Mouse (Mus musculus): ENCODE measurements around the gene Daam1.

Daam1 gene

GRCm38 (mm10) chr12:71973577-71973976 lies 142.7 kb downstream of the Daam1 start:
- no peak for DNase-seq

DNA sequence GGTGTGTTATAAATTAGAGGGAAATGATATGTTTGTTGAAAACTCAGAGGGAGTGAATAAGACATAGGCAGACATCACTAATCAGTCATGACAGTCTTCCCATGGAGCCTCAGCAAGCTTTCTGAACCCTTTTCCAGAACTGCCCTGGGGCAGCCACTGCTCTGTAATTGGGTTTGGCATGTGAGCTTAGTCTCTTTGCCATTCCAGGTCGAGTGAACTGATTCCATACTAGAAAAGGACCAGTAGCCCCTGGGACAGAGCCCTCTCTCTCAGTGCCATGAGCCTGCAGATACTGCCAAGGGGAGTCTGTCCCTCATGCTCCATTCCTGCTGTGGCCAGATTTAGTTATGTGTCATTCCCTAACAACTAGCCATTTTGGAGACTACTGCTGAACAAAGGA lies 144.7 kb downstream of the Daam1 start:
- no peak for DNase-seq

DNA sequence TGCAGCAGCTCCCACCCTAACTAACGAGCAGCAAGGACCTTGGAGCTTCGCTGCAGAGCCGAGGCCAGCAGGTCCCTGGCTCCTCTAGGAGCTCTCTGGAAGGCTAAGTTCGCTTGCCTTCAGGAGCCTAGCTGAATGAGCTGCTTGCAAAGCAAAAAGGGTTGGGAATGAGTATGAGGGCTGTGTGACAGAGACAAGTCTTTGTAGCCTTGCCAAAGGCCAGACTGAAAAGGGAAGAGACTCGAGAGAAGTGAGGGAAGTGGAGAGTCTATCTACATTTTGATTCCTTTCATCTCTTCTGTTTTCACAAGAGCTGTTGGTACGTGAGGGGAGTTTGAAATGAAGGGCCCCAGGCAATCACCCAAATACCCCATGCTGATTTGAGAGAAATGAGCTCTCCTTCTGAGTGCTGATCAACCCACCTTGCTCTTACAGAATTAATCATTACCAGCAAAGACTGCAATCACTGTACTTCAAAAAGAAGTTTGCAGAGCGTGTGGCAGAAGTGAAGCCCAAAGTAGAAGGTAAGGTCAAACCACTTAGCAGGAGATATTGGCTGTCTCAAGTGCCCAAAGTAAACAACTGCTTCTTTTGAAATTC lies 145.6 kb downstream of the Daam1 start:
- DNase-seq, result no peak

- no peak for DNase-seq
Observed at GRCm38 (mm10) chr12:71977364-71977763, 146.5 kb downstream of the Daam1 start.

- no peak for DNase-seq
Observed at GRCm38 (mm10) chr12:71978513-71979352, 147.9 kb downstream of the Daam1 start.

GRCm38 (mm10) chr12:71980166-71980565 lies 149.3 kb downstream of the Daam1 start:
- DNase-seq, result no peak

DNA sequence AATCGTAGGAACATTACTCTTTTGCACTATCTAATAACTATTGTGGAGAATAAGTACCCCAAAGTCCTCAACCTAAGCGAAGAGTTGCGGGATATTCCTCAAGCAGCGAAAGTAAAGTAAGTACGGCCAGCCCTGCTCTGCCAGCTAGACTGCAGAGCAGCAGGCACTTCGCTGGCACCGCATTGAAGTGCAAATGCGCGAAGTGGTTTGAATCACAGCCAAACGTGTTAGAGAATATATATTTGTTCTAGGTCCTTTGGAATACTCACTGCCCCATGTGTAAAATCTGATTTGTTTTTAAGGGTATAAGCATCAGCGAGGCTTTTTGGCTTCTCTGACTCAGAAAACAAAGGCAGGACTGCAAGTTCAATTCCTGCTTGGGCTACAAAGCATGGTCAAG lies 149.9 kb downstream of the Daam1 start:
- DNase-seq, result no peak

GRCm38 (mm10) chr12:71981250-71981649 lies 150.4 kb downstream of the Daam1 start:
- no peak for DNase-seq

DNA sequence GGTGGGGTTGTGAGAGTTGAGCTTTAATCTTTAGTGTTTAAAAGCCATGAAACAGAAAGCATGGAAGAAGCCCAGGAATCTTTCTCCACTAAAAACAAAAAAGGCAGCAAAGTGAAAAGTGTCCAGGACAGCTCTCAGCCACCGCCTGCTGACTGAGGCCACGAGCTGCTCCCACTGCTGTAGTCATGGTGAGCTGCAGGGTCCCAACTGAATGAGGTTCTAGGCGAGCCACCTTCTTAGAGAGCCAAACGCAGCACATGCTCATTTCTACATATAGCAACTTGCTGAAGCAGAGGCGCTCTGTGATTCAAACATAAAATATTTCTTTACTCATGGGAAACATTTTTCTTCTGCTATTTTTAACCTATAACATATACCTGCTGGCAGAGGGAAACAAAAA lies 150.9 kb downstream of the Daam1 start:
- no peak for DNase-seq

- no peak for DNase-seq
Observed at GRCm38 (mm10) chr12:71983102-71983715, 152.3 kb downstream of the Daam1 start.

DNA sequence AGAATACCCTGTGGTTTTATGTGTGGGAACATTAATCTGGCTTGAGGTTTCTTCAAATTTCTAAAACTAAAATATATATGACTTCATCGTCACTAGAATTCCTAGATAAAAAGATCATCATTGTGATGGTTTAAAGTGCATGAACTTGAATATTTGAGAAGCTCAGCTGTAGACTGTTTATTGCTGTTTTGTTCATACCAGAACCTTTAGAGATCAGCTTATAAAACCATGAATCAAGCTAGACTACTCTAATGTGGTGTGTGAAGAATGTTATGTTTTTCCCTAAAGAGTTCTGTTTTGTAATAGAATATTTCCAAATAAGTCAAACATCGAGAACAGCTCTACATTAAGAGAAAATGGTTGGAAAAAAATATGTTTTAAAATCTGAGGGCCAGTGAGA lies 156.3 kb downstream of the Daam1 start:
- DNase-seq, result no peak

DNA sequence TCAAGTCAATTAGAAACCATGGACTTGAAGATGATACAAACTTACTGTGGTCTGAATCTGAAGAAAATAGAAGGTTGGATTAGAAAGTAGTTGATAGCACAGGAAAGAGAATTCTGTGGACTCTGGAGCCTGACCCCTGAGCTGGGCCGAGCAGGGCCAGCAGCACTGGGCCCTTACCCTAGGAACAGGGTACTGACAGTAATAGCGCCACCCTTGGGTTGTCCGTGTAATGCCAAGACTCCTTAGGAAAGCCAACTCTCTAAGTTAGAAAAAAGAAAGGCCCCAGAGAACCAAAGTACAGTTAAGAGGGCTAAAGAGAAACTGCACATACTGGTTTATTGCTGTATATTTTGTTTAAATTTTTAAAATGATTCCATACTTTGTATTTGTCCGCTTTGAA lies 157.0 kb downstream of the Daam1 start:
- DNase-seq, result no peak

- DNase-seq, result no peak
Observed at GRCm38 (mm10) chr12:71989596-71989995, 158.7 kb downstream of the Daam1 start.

- DNase-seq, result no peak
Observed at GRCm38 (mm10) chr12:71992599-71993210, 161.8 kb downstream of the Daam1 start.

DNA sequence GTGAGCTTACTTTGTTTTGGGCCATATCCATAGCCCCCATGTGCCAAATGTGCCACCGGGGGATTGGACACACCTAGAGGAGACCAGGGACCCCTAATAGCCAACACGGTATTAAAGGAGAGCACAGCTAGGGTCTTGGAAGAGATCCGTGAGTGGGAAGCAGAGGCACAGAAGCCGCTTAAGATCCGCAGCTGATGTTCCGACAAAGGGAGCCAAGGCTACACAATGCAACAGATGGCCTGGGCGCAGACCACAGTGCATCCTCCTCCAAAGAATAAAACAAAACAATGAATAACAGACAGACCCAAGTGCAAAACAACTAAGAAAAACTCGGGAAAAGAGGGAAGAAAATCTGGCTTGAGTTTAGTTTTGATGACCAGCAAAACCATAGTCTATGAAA lies 165.0 kb downstream of the Daam1 start:
- no peak for DNase-seq

- no peak for DNase-seq
Observed at GRCm38 (mm10) chr12:71996920-71997319, 166.0 kb downstream of the Daam1 start.

- no peak for DNase-seq
Observed at GRCm38 (mm10) chr12:71997364-71997763, 166.5 kb downstream of the Daam1 start.

DNA sequence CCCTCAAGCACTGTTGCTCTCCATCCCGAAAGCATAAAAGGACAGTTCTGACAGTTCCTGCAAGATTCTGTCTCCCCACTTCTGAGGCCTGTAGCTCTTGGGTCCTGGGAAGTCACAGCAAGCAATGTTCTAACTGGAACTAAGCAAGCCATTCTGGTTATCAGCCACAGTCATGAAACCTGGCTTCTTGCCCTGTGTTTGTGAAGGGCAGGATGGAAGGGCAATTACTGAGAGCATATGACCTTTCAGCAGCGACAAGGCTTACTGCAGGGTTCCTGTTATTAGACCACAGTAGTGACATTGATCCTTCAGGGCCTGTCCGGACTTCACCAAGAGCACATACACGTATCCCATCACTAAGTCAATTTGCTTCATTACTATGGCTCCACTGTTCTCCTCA lies 167.8 kb downstream of the Daam1 start:
- no peak for DNase-seq

DNA sequence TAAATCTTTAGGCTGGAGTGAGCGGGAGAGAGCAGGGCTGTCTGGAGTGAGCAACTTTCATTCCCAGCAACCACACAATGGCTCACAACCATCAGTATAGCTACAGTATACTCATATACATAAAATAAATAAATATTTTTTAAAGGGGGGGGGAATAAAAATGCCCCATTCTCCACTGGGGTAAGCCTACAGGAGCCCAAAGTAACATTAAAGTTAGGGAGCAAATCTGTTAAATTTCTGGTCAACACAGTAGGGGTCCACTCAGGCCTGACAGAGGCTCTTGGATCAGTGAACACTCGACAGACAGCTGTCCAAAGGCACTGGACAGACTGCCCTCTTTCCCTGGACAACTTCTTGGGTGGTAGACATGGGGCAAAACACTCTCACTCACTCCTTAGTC lies 168.8 kb downstream of the Daam1 start:
- no peak for DNase-seq

DNA sequence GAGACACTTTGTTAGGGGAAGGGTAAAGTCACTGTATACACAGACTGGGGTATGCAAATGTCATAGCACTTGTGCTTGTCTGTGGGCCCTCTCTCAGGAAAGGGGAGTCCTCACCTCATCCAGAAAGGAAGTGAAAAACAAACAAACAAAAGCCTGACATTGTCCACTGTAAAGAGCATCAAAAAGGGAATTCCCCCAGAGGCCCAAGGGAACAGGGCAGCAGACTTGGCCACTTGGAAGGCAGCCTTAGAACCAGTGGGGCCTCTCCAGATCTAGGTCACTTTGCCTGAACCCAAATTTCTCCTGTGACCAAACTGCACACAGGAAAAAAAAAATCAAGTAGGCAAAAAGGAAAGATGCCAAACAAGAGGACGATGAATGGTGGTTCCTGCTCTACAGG lies 170.9 kb downstream of the Daam1 start:
- no peak for DNase-seq

DNA sequence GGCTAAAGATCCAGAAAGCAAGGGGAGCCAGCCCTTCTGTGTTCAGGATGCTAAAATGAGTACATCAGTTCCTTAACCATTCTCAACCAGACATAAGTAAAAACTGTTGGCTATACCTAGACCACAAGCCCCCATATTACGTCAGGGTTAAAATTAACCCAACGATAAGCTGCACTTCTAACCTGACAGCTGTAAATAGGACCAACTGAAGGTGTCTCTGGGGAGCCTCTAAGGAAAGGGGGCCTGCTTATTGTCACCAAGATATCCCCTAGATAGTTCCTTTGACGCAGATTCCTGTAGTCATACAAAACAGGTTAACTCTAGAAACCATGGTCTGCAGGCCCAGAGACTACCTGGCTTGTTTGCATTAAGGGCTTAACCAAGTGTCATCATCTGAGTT lies 174.4 kb downstream of the Daam1 start:
- DNase-seq, result no peak

DNA sequence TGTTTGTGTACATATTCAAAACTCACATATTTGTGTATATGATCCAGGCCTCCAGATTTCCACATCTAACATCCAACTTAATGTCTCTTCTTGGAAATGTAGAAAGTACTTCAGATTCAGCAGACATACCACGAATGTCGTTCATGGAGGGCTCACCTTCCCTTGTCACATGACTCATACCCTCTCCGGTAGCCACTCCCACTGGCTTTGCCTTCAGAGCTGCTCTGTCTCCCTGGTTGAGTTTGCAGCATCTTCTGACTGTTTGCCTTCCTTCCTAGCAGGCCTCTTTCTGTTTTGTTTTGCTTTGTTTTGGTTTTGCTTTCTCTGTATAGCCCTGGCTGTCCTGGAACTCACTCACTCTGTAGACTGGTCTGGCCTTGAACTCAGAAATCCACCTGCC lies 176.8 kb downstream of the Daam1 start:
- no peak for DNase-seq

GRCm38 (mm10) chr12:72009051-72009902 lies 178.4 kb downstream of the Daam1 start:
- DNase-seq, result no peak
